Mouse (Mus musculus): Measurements from ENCODE around the gene Slco3a1. TPM values are rescaled to one million over a fixed set of nuclear protein-coding genes. Genes with fewer than 3 reads are reported as not detected.

The Slco3a1 gene
- polyA plus RNA-seq, 1 experiment from 2014 or later = 14.9 TPM

- ATAC-seq (replicated peaks; ENCODE audit: insufficient number of reproducible peaks, insufficient read depth, low FRiP score, low read depth) = no peak
- no peak overlapping the region for H3K4me3 ChIP-seq
- WGBS = 49% methylated on average over 6 of the region's 6 CpGs
- no peak overlapping the region for H3K9ac ChIP-seq
- no peak overlapping the region for H3K27ac ChIP-seq
- no peak overlapping the region for H3K4me2 ChIP-seq
- peaks cover 16% of the 10 kb centered on the region; the same call in 1 of the 2 replicates for H3K27me3 ChIP-seq
- H3K36me3 ChIP-seq = no peaks in the 10 kb centered on the region
- peaks cover 27% of the 10 kb centered on the region for H3K4me1 ChIP-seq (replicated peaks)
- no peaks in the 10 kb centered on the region for H3K9me3 ChIP-seq (replicated peaks)
Measured at GRCm38 (mm10) chr7:74549013-74549582, 5.5 kb downstream of the Slco3a1 start.

GRCm38 (mm10) chr7:74546691-74547090 lies 7.9 kb downstream of the Slco3a1 start:
- no peak overlapping the region for H3K27ac ChIP-seq
- H3K36me3 ChIP-seq = no peaks in the 10 kb centered on the region
- no peaks in the 10 kb centered on the region for H3K9me3 ChIP-seq (replicated peaks)
- H3K4me3 ChIP-seq = no peak overlapping the region
- WGBS = 85% methylated on average over 6 of the region's 6 CpGs
- ATAC-seq (replicated peaks; ENCODE audit: insufficient number of reproducible peaks, insufficient read depth, low FRiP score, low read depth) = no peak
- H3K4me2 ChIP-seq = no peak overlapping the region
- H3K27me3 ChIP-seq = no peaks in the 10 kb centered on the region
- H3K9ac ChIP-seq = no peak overlapping the region
- H3K4me1 ChIP-seq (replicated peaks) = peaks cover 8% of the 10 kb centered on the region

- no peak overlapping the region for H3K4me2 ChIP-seq
- H3K27ac ChIP-seq = no peak overlapping the region
- no peaks in the 10 kb centered on the region for H3K27me3 ChIP-seq
- H3K4me3 ChIP-seq = no peak overlapping the region
- H3K9ac ChIP-seq = no peak overlapping the region
- peaks cover 6% of the 10 kb centered on the region for H3K4me1 ChIP-seq (replicated peaks)
- H3K36me3 ChIP-seq = no peaks in the 10 kb centered on the region
- no peaks in the 10 kb centered on the region for H3K9me3 ChIP-seq (replicated peaks)
- 85% methylated on average over 6 of the region's 6 CpGs for WGBS
- ATAC-seq (replicated peaks; ENCODE audit: insufficient number of reproducible peaks, insufficient read depth, low FRiP score, low read depth) = no peak
Measured at GRCm38 (mm10) chr7:74545498-74545990, 9.0 kb downstream of the Slco3a1 start.

GRCm38 (mm10) chr7:74544306-74544705 lies 10.3 kb downstream of the Slco3a1 start:
- H3K27me3 ChIP-seq = no peaks in the 10 kb centered on the region
- 76% methylated on average over 7 of the region's 7 CpGs for WGBS
- ATAC-seq (replicated peaks; ENCODE audit: insufficient number of reproducible peaks, insufficient read depth, low FRiP score, low read depth) = no peak
- no peaks in the 10 kb centered on the region for H3K9me3 ChIP-seq (replicated peaks)
- no peak overlapping the region for H3K4me2 ChIP-seq
- H3K9ac ChIP-seq = no peak overlapping the region
- H3K36me3 ChIP-seq = no peaks in the 10 kb centered on the region
- H3K27ac ChIP-seq = no peak overlapping the region
- H3K4me1 ChIP-seq (replicated peaks) = 0 out of 2 replicates have a peak, but pooled peaks cover 2% of the 10 kb centered on the region
- H3K4me3 ChIP-seq = no peak overlapping the region

- ATAC-seq (replicated peaks; ENCODE audit: insufficient number of reproducible peaks, insufficient read depth, low FRiP score, low read depth) = no peak
- H3K4me1 ChIP-seq (replicated peaks) = 0 out of 2 replicates have a peak, but pooled peaks cover 2% of the 10 kb centered on the region
- 68% methylated on average over 4 of the region's 4 CpGs for WGBS
- H3K9me3 ChIP-seq (replicated peaks) = no peaks in the 10 kb centered on the region
- no peaks in the 10 kb centered on the region for H3K36me3 ChIP-seq
- no peak overlapping the region for H3K4me2 ChIP-seq
- no peak overlapping the region for H3K27ac ChIP-seq
- no peaks in the 10 kb centered on the region for H3K27me3 ChIP-seq
- H3K4me3 ChIP-seq = no peak overlapping the region
- no peak overlapping the region for H3K9ac ChIP-seq
Measured at GRCm38 (mm10) chr7:74541958-74542357, 12.6 kb downstream of the Slco3a1 start.

GRCm38 (mm10) chr7:74540933-74541725 lies 13.5 kb downstream of the Slco3a1 start:
- Histone ChIP-seq H3K4me1 (replicated peaks) (0 out of 2 replicates have a peak, but pooled peaks cover 2% of the 10 kb centered on the region), H3K9me3 (replicated peaks) (no peaks in the 10 kb centered on the region), H3K9ac (no peak overlapping the region), H3K27me3 (no peaks in the 10 kb centered on the region), H3K36me3 (no peaks in the 10 kb centered on the region), H3K4me3 (no peak overlapping the region), H3K27ac (no peak overlapping the region), H3K4me2 (no peak overlapping the region)
- WGBS = 91% methylated on average over 7 of the region's 7 CpGs
- no peak for ATAC-seq (replicated peaks; ENCODE audit: insufficient number of reproducible peaks, insufficient read depth, low FRiP score, low read depth)

- no peak overlapping the region for H3K27ac ChIP-seq
- H3K4me2 ChIP-seq = no peak overlapping the region
- H3K4me3 ChIP-seq = no peak overlapping the region
- 62% methylated on average over 4 of the region's 4 CpGs for WGBS
- H3K9me3 ChIP-seq (replicated peaks) = no peaks in the 10 kb centered on the region
- no peaks in the 10 kb centered on the region for H3K36me3 ChIP-seq
- no peaks in the 10 kb centered on the region for H3K27me3 ChIP-seq
- H3K4me1 ChIP-seq (replicated peaks) = peaks cover 7% of the 10 kb centered on the region
- no peak for ATAC-seq (replicated peaks; ENCODE audit: insufficient number of reproducible peaks, insufficient read depth, low FRiP score, low read depth)
- H3K9ac ChIP-seq = no peak overlapping the region
Measured at GRCm38 (mm10) chr7:74536186-74536585, 18.4 kb downstream of the Slco3a1 start.

- ATAC-seq (replicated peaks; ENCODE audit: insufficient number of reproducible peaks, insufficient read depth, low FRiP score, low read depth) = no peak; the same call in 1 of the 2 replicates
- 50% methylated on average over 7 of the region's 7 CpGs for WGBS
- H3K4me1 ChIP-seq (replicated peaks) = peaks cover 32% of the 10 kb centered on the region
- H3K4me3 ChIP-seq = no peak overlapping the region
- no peak overlapping the region for H3K27ac ChIP-seq
- no peak overlapping the region for H3K9ac ChIP-seq
- H3K9me3 ChIP-seq (replicated peaks) = no peaks in the 10 kb centered on the region
- no peaks in the 10 kb centered on the region for H3K27me3 ChIP-seq
- no peak overlapping the region; the same call in 1 of the 2 replicates for H3K4me2 ChIP-seq
- no peaks in the 10 kb centered on the region for H3K36me3 ChIP-seq
Measured at GRCm38 (mm10) chr7:74531468-74532097, 23.0 kb downstream of the Slco3a1 start.

- Histone ChIP-seq H3K4me2 (no peak overlapping the region), H3K4me1 (replicated peaks) (peaks cover 32% of the 10 kb centered on the region), H3K9me3 (replicated peaks) (no peaks in the 10 kb centered on the region), H3K9ac (no peak overlapping the region), H3K27me3 (no peaks in the 10 kb centered on the region), H3K27ac (no peak overlapping the region), H3K4me3 (no peak overlapping the region), H3K36me3 (no peaks in the 10 kb centered on the region)
- 71% methylated on average over 2 of the region's 2 CpGs for WGBS
- no peak for ATAC-seq (replicated peaks; ENCODE audit: insufficient number of reproducible peaks, insufficient read depth, low FRiP score, low read depth)
Measured at GRCm38 (mm10) chr7:74529877-74530276, 24.7 kb downstream of the Slco3a1 start.

GRCm38 (mm10) chr7:74529183-74529757 lies 25.3 kb downstream of the Slco3a1 start:
- Histone ChIP-seq H3K9me3 (replicated peaks) (no peaks in the 10 kb centered on the region), H3K4me2 (no peak overlapping the region), H3K4me1 (replicated peaks) (peaks cover 39% of the 10 kb centered on the region), H3K27me3 (no peaks in the 10 kb centered on the region), H3K9ac (no peak overlapping the region), H3K4me3 (no peak overlapping the region), H3K36me3 (no peaks in the 10 kb centered on the region), H3K27ac (peak overlapping the region; percentile 10; the same call in 1 of the 2 replicates)
- 22% methylated on average over 4 of the region's 4 CpGs for WGBS
- ATAC-seq (replicated peaks; ENCODE audit: insufficient number of reproducible peaks, insufficient read depth, low FRiP score, low read depth) = no peak

GRCm38 (mm10) chr7:74528182-74528581 lies 26.4 kb downstream of the Slco3a1 start:
- no peaks in the 10 kb centered on the region for H3K27me3 ChIP-seq
- peaks cover 39% of the 10 kb centered on the region for H3K4me1 ChIP-seq (replicated peaks)
- no peak overlapping the region for H3K4me2 ChIP-seq
- H3K36me3 ChIP-seq = no peaks in the 10 kb centered on the region
- no peak for ATAC-seq (replicated peaks; ENCODE audit: insufficient number of reproducible peaks, insufficient read depth, low FRiP score, low read depth)
- H3K27ac ChIP-seq = 0 out of 2 replicates have a peak overlapping the region, but pooled peaks have one; percentile 10
- no peak overlapping the region for H3K4me3 ChIP-seq
- no peak overlapping the region for H3K9ac ChIP-seq
- WGBS = 68% methylated on average over 5 of the region's 5 CpGs
- no peaks in the 10 kb centered on the region for H3K9me3 ChIP-seq (replicated peaks)
